Mouse (Mus musculus) C2C12 (cell line): Measurements from ENCODE around the gene Mrap2. TPM values are rescaled to one million over a fixed set of nuclear protein-coding genes. Genes with fewer than 3 reads are reported as not detected.

ENCODE experiments used
- H3K27me3 ChIP-seq: one replicate; pipeline ENCODE4 v1.6.1; 2011; ENCODE audit not compliant: control insufficient read depth, insufficient read depth, insufficient read length
- H3K36me3 ChIP-seq: one replicate; pipeline ENCODE4 v1.6.1; 2011; ENCODE audit not compliant: control insufficient read depth, insufficient read depth
- H3K4me3 ChIP-seq: one replicate; pipeline ENCODE4 v1.5.1; 2011; ENCODE audit warnings: mild to moderate bottlenecking, control low read depth; ENCODE audit not compliant: poor library complexity, insufficient read depth, severe bottlenecking
- H3K79me2 ChIP-seq: one replicate; pipeline ENCODE4 v1.6.1; 2011; ENCODE audit not compliant: control insufficient read depth, insufficient read depth
- H3K79me3 ChIP-seq: one replicate; pipeline ENCODE4 v1.6.1; 2011; ENCODE audit warnings: low read depth, control low read depth
- H3ac ChIP-seq: one replicate; pipeline ENCODE3; 2011; ENCODE audit warnings: low read depth; ENCODE audit not compliant: control insufficient read depth, insufficient read length
- CEBPB ChIP-seq: IDR thresholded peaks from one replicate; pipeline ENCODE4 v1.6.1; 2011; ENCODE audit warnings: low read depth, mild to moderate bottlenecking, control low read depth, moderate library complexity
- CTCF ChIP-seq: IDR thresholded peaks from one replicate; pipeline ENCODE4 v1.5.1; 2011; ENCODE audit not compliant: control insufficient read depth, insufficient read depth, insufficient read length
- FOSL1 ChIP-seq: IDR thresholded peaks from one replicate; pipeline ENCODE4 v1.8.0; 2011; ENCODE audit warnings: mild to moderate bottlenecking, low read length; ENCODE audit not compliant: poor library complexity, insufficient read depth, severe bottlenecking
- MAX ChIP-seq: IDR thresholded peaks from one replicate; pipeline ENCODE4 v1.6.1; 2011; ENCODE audit warnings: mild to moderate bottlenecking, control low read depth
- MYOD1 ChIP-seq: IDR thresholded peaks from one replicate; pipeline ENCODE4 v1.6.1; 2011; ENCODE audit warnings: low read depth; ENCODE audit not compliant: control insufficient read depth, insufficient read length
- MYOG ChIP-seq: IDR thresholded peaks from one replicate; pipeline ENCODE4 v1.6.1; 2011; ENCODE audit not compliant: control insufficient read depth, insufficient read length; ENCODE audit errors: extremely low read depth
- USF1 ChIP-seq: IDR thresholded peaks from one replicate; pipeline ENCODE4 v1.6.1; 2011; ENCODE audit warnings: low read depth, mild to moderate bottlenecking, control low read depth, moderate library complexity
- polyA plus RNA-seq: library from polyadenylated mRNA; unstranded; fragments of >200 nt; fragmentation: generic; extraction: Trizol; gene quantifications from one replicate; pipeline ENCODE4 v1.2.1, GENCODE M21; 2012; ENCODE audit warnings: missing spikeins

The Mrap2 gene
- polyA plus RNA-seq, 1 experiment, result 0.01 TPM

- Histone ChIP-seq H3K79me2 (no peaks in the 10 kb centered on the region), H3ac (no peak overlapping the region), H3K79me3 (no peaks in the 10 kb centered on the region), H3K4me3 (no peak overlapping the region), H3K27me3 (no peaks in the 10 kb centered on the region), H3K36me3 (no peaks in the 10 kb centered on the region)
- TF ChIP-seq MYOG (no peak), CTCF (no peak), MAX (no peak)
Observed at GRCm38 (mm10) chr9:87178534-87178933, 34.4 kb downstream of the Mrap2 start.

GRCm38 (mm10) chr9:87182231-87182630, 38.1 kb downstream of the Mrap2 start:
- Histone ChIP-seq H3K4me3 (no peak overlapping the region), H3K79me2 (no peaks in the 10 kb centered on the region), H3K27me3 (no peaks in the 10 kb centered on the region), H3K36me3 (no peaks in the 10 kb centered on the region), H3ac (no peak overlapping the region), H3K79me3 (no peaks in the 10 kb centered on the region)
- TF ChIP-seq CTCF (no peak), MYOD1 (no peak), MYOG (no peak), MAX (no peak), USF1 (no peak), CEBPB (no peak), FOSL1 (no peak)

- peaks cover 19% of the 10 kb centered on the region for H3K36me3 ChIP-seq
- no peaks in the 10 kb centered on the region for H3K79me3 ChIP-seq
- no peak for TF ChIP-seq USF1
- TF ChIP-seq CEBPB, result no peak
- TF ChIP-seq MYOD1, result no peak
- H3K27me3 ChIP-seq, result no peaks in the 10 kb centered on the region
- H3K4me3 ChIP-seq, result no peak overlapping the region
- H3K79me2 ChIP-seq, result no peaks in the 10 kb centered on the region
- H3ac ChIP-seq, result no peak overlapping the region
Observed at GRCm38 (mm10) chr9:87187336-87187735, 43.2 kb downstream of the Mrap2 start.

GRCm38 (mm10) chr9:87193721-87194120, 49.6 kb downstream of the Mrap2 start:
- H3K36me3 ChIP-seq, result peaks cover 46% of the 10 kb centered on the region
- no peak for TF ChIP-seq MYOG
- TF ChIP-seq FOSL1, result no peak
- TF ChIP-seq MAX, result no peak
- no peak for TF ChIP-seq CEBPB
- TF ChIP-seq MYOD1, result no peak
- TF ChIP-seq USF1, result no peak
- TF ChIP-seq CTCF, result no peak
- no peaks in the 10 kb centered on the region for H3K27me3 ChIP-seq
- H3K4me3 ChIP-seq, result no peak overlapping the region
- H3K79me3 ChIP-seq, result no peaks in the 10 kb centered on the region
- no peak overlapping the region for H3ac ChIP-seq
- H3K79me2 ChIP-seq, result no peaks in the 10 kb centered on the region

GRCm38 (mm10) chr9:87197277-87197676, 53.2 kb downstream of the Mrap2 start:
- no peaks in the 10 kb centered on the region for H3K79me2 ChIP-seq
- no peak overlapping the region for H3ac ChIP-seq
- H3K79me3 ChIP-seq, result no peaks in the 10 kb centered on the region
- no peaks in the 10 kb centered on the region for H3K27me3 ChIP-seq
- peaks cover 40% of the 10 kb centered on the region for H3K36me3 ChIP-seq
- TF ChIP-seq MYOG (no peak), CTCF (no peak), CEBPB (no peak), FOSL1 (no peak), MAX (no peak), MYOD1 (no peak), USF1 (no peak)
- H3K4me3 ChIP-seq, result no peak overlapping the region

- Histone ChIP-seq H3ac (no peak overlapping the region), H3K27me3 (no peaks in the 10 kb centered on the region), H3K36me3 (peaks cover 37% of the 10 kb centered on the region), H3K79me3 (no peaks in the 10 kb centered on the region), H3K4me3 (no peak overlapping the region), H3K79me2 (no peaks in the 10 kb centered on the region)
- TF ChIP-seq FOSL1 (no peak), MAX (no peak), MYOD1 (no peak), CEBPB (no peak), MYOG (no peak)
Observed at GRCm38 (mm10) chr9:87198036-87198435, 53.9 kb downstream of the Mrap2 start.
